Mouse (Mus musculus) granulocyte monocyte progenitor cell, adult 5-6 weeks (primary cell): Measurements from ENCODE around the gene Cacnb1. TPM values are rescaled to one million over a fixed set of nuclear protein-coding genes. Genes with fewer than 3 reads are reported as not detected.
A peak's percentile ranks its signal among the peaks of the same experiment; 100 is the strongest.

Experiments
- ATAC-seq: replicated peaks from 2 replicates; pipeline ENCODE4 v1.8.0; 2016; ENCODE audit warnings: mild to moderate bottlenecking, moderate TSS enrichment, inconsistent platforms; ENCODE audit not compliant: poor library complexity, severe bottlenecking
- total RNA-seq, 2 experiments: library from RNA; stranded (forward) in 1 of 2; stranded (reverse) in 1 of 2; fragments of 200-712, 200-1000 nt in 1 of 2; fragments of >200 nt in 1 of 2; fragmentation: Nextera tagmentation in 1 of 2; gene quantifications; 2 replicates each; pipeline ENCODE4 v1.2.3; 2014 to 2017

Cacnb1 gene
- total RNA-seq (2014; fragmentation: Nextera tagmentation) (0.71 and 4.5 TPM in 2 replicates), total RNA-seq (2017) (0.56 and 0.77 TPM in 2 replicates)

GRCm38 (mm10) chr11:98022555-98023371, at the start of gene Cacnb1:
Gene Cacnb1 (minus strand): TSS chr11:98023034.
- peak; percentile 31 for ATAC-seq

DNA sequence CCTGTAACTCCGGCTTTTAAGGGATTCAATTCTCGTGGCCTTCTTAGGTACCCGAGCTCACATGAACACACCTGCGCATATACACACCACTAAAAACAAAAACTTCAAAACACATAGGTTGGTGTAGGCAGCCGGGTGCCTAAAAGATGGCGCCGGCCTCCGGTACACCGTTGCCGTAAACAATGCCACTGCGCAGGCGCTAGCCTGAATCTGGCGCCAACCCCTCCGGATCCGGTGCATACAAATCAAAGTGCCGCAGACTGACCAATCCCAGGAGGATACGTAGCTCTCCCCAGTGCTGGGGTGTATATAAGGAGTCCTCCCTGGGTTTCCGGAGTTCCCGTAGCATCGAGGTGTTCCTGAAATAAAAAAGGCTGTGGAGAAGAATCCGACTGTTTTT, 44.4 kb upstream of the Cacnb1 start:
- no peak for ATAC-seq

GRCm38 (mm10) chr11:98066201-98066600, 43.4 kb upstream of the Cacnb1 start:
- no peak for ATAC-seq

GRCm38 (mm10) chr11:98061904-98062562, 39.2 kb upstream of the Cacnb1 start:
- ATAC-seq = no peak

DNA sequence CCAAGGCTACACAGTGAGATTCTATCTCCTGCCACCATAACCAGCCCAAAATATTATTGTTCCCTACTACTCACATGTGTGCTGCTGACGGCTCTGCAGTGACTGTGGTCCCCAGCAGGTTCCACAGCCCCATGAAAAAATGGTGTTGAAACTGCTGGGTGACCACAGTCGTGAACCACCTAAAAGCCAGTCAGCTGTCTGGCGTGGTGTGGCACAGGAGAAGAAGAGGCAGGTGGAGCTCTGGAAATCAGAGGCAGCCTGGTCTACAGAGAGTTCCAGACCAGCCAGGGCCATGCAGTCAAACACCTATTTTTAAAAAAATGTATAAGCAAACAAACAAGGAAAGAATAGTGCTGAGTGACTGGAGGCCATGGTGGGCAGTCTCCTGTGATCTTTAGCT, 38.6 kb upstream of the Cacnb1 start:
- ATAC-seq = no peak

DNA sequence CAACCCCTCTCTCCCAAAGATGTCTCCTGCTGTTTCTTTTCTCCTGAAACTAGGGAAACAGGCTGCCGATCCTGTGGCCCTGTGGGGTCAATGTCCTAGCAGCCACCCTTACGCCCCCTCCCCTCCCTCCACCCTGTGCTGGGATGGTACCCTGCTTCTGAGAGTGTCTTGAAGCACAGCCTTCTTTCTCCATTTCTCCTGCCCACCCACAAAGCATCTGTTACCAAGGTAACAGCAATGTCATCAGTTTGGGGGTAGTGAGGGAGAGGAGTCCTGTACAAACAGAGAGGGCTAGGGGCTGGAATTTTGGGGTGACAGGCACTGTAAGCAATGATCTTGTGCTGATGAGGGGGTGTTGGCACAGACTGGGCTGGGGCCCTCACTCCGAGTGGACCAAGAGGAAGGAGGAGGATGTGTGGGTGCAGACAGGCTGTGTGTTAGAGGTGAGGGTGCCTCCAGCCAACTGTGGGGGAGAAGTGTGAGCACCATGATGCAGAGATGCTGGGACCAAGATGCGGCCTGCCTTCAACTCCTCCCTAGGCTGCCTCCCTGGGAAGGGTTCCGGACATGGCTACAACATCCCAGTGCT, 37.4 kb upstream of the Cacnb1 start:
- no peak for ATAC-seq

DNA sequence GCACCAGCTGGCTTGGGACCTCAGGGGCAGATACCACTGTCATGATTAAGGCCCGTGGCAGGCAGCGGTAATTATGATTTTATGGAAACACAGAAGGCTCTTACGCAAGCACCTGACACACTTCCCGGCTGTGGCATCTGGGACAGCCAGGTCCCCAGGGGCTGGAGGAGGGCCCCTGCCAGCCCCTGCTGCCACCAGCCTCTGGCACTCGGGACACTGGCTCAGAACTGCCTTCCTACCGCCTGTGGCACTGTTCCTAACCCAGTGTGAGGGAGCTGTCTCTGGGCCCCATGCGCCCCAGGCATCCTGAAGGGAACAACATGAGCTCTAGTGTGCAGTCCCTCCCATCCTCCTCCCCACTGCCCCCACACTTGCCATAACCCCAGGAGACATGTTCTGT, 36.8 kb upstream of the Cacnb1 start:
- no peak for ATAC-seq

GRCm38 (mm10) chr11:98057998-98058397, 35.2 kb upstream of the Cacnb1 start:
- peak; percentile 50; the same call in 1 of the 2 replicates for ATAC-seq

DNA sequence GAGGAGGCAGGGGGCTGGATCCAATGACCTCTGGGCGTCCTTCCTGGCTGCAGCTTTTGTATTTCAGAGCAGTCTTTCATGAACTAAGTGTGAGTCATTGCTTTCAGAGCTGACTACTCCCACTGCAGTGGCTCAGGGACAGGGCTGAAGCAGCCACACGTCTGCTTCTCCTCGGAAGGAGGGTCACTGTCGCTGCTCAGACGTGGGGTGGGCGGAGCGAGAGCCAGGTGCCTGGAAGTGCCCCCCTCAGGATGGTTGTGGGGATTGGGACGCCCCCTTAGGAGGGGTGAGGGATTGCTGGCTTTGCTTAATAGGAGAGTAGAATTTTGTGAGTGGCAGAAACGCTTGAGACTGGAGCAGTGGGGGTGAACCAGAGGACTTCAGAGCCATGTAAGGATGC, 34.6 kb upstream of the Cacnb1 start:
- ATAC-seq = no peak

- ATAC-seq = peak; percentile 38; the same call in 1 of the 2 replicates
Observed at GRCm38 (mm10) chr11:98052989-98053834, 30.4 kb upstream of the Cacnb1 start, which contains the start of gene Stac2. Gene Stac2 (minus strand): TSS chr11:98053462.

DNA sequence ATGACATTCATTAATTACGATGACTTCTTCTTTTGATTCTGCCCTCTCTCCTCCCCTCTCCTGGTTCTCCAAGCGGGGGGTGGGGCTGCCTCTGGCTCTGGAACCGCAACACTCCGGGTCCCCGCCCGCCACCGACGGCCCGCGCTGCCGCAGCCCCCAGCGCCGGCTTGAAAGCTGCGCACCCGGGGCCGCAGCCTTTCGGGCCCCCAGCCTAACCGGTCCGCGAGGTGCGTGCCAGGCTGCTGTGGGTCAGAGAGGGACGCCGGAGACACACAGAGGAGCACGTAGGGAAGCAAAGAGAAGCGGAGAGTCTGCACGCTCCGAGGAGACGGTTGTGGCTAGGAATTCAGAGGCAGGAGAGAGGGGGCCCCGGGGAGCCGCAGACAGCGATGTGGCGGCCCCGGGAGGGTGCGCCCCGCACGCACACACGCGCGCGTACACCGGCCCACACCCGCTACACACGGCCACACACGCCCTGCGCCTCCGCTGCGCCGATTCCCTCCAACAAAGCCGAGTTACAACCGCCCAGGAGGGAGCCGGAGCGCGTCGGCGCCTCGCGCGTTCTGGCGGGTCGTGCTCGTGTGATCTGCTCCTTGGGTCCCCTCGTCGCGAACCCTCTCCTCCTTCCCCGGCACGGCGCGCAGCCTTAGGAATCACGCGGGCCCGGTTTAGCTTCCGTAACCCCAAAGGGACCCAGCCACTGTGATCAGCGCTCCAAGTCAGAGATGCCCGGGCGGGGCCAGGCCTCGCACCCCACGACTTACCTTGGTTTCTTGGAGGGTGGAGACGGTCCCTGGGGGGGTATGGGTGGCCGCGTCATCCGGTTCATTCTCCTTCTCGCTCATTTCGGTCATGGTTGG, 29.5 kb upstream of the Cacnb1 start:
- ATAC-seq = no peak

GRCm38 (mm10) chr11:98051611-98052128, 28.8 kb upstream of the Cacnb1 start:
- ATAC-seq = peak; percentile 49

GRCm38 (mm10) chr11:98050940-98051339, 28.1 kb upstream of the Cacnb1 start:
- no peak for ATAC-seq

- no peak for ATAC-seq
Observed at GRCm38 (mm10) chr11:98050520-98050815, 27.6 kb upstream of the Cacnb1 start.

GRCm38 (mm10) chr11:98049672-98050519, 27.1 kb upstream of the Cacnb1 start:
- peak; percentile 76 for ATAC-seq

DNA sequence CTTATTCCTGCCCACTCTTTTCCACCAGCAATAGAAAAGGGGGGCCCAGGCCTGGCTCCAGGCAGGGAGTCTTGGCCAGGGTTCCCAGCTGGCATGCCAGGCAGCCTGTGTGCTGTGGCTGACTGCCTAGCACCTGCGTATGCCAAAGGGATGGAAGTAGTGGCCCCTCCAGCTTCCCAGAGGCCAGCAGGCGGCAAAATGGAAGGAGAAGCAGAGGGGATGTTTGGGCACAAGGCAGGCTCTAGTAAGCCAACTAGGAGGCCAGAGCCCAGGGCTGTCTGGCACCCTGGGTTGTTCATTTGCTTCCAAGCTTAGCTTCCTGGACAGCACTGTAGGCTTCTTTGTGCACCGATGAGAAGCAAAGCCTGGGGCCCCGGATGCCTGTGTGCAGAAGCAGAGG, 24.9 kb upstream of the Cacnb1 start:
- no peak for ATAC-seq

DNA sequence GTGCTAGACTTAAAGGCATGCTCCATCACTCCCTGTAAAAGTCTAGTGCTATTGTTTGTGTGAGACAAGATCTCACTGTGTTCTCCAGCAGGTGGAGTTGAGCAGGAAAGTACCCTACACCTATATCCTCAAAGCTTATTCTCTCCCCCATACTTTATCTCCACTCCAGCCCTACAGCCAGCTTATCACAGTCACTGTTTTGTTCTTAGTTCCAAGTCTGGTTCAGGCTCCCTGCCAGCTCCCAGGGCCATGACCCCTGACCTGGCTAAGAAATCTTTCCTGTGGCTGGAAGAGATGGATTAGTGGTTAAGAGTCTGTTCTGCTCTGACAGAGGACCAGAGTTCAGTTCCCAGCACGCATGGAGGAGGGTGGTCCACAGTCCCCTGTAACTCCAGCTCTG, 23.6 kb upstream of the Cacnb1 start:
- no peak for ATAC-seq

DNA sequence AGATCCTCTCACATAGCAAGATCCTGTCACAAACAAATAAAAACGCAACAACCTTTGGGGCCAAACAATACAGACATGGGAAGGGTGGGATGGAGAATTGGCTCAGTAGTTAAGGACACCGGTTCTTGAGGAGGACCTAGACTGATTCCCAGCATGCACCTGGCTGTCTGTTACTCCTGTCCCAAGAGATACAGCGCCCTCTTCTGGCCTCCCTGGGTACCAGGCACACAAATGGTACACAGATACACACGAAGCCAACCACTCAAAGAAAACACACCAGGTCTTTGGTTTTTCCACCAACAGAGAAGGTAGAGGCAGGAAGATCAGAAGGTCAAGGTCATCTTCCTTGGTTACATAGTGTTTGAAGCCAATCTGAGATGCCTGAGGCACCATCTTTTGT, 22.8 kb upstream of the Cacnb1 start:
- ATAC-seq = no peak
